Mouse (Mus musculus) central nervous system, embryonic 14 days (tissue): Measurements from ENCODE around the gene Aplp2. TPM values are rescaled to one million over a fixed set of nuclear protein-coding genes. Genes with fewer than 3 reads are reported as not detected.

Source experiments
- polyA plus RNA-seq: library from polyadenylated mRNA; depleted of rRNA; stranded (reverse); fragments of >200 nt; gene quantifications from 2 replicates; pipeline ENCODE4 v1.2.3, GENCODE M21; 2012; rRNA removed

Gene Aplp2
- 287 and 318 TPM in 2 replicates for polyA plus RNA-seq

DNA sequence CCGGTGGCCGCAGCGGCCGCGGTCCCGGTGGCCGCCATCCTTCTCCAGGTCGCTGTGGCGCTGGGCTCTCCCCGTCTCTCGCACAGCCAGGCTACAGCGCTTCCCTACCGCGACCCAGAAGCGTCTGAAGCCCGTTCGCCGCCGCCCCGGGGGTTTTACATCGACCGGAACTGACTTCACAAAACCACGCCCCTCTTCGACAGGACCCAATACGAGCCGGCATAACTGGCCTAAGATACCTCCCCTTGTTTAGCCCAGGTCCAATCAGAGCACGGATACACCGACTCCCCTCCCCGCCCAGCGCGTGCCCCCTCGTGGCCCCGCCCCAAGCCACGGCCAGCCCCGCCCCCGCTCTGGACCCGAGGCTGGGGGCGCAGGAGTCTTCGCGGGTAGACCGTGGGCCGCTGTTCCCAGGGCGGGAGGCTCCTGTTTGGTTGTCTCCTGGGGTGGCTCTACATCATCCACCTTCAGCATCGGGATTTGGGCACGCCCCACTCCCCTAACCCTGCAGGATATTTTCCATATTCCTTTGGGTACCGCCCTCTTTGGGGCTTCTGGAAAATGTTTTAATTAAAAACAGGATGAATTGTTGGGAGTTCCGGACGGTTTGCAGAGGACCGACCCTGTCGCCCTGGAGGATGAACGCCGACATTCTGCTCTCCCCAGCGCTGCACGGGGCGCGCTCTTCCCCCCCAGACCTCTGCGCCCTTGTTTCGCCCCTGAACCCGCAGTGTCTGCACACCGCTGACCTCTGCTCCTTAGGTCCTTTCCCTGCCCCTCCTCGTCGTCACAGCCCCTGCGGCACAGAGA lies at the start of gene Aplp2:
Gene Aplp2, minus strand, starts transcription at position 126 of the 810 bp plus-strand sequence.

DNA sequence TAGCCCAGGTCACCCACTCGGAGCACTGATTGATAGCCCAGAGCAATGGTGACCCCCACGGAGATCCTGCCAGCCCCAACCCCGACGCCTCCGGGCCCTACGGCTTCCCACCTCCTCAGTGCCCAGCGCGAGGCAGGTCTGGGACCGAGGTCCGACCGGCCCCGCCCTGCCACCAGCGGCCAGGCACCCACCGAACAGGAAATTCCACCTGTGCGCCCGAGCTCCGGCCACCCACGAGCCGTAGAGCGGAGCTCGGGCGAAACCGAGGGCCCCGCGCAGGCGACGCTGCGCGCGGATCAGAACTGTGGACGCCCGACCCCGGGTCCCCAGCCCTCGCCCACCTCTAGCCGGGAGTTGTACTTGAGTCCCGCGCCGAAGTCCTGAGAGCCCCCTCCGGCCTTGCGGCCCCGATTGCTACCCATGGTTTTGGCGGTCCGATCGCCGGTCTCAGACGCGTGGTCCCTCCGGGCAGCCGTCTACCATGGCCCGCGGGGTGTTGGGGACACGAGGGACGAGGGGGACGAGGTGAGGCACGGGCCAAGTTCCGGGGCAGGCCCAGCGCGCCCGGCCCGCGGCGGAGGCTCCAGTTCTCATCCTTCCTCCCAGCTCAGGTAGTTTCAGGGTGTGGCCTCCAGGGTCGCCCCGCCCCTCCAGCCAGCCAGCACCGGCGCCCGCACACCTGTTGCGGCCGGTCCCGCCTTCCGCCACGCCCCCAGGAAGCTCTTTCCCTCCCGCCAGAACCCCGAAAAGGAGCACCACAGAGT lies 80.2 kb downstream of the Aplp2 start, which contains the start of gene St14:
Gene St14, minus strand, starts transcription at position 649 of the 764 bp plus-strand sequence.

Other genes with a start within 250 kb of the Aplp2 start
- 6.0 and 6.3 TPM in 2 replicates for gene Zbtb44, start 181.2 kb downstream of the Aplp2 start, polyA plus RNA-seq
- 0.58 and 2.6 TPM in 2 replicates for gene St14, start 80.0 kb downstream of the Aplp2 start, polyA plus RNA-seq
- 25.7 and 28.4 TPM in 2 replicates for gene Prdm10, start 68.7 kb upstream of the Aplp2 start, polyA plus RNA-seq
- gene Nfrkb, start 174.4 kb upstream of the Aplp2 start, polyA plus RNA-seq = 29.8 and 33.3 TPM in 2 replicates